Mouse (Mus musculus) CH12.LX (cell line): ENCODE data around the gene Terf2.

Source experiments
- CHD2 ChIP-seq: IDR thresholded peaks from 2 replicates; pipeline ENCODE4 v1.6.1; 2011; ENCODE audit warnings: low read length, improper control_type of control experiment
- CTCF ChIP-seq, 2 experiments: IDR thresholded peaks in 1 of 2; conservative IDR thresholded peaks in 1 of 2; 2 replicates each; pipeline ENCODE4 v1.5.1; 2011 to 2012; ENCODE audit warnings: low read depth in 2 of 2, low read length in 2 of 2, improper control_type of control experiment in 1 of 2, inconsistent platforms in 1 of 2, mild to moderate bottlenecking in 1 of 2, moderate library complexity in 1 of 2
- EP300 ChIP-seq: IDR thresholded peaks from 2 replicates; pipeline ENCODE4 v1.6.1; 2011; ENCODE audit warnings: low read length, improper control_type of control experiment
- HCFC1 ChIP-seq: IDR thresholded peaks from 2 replicates; pipeline ENCODE4 v1.6.1; 2012; ENCODE audit warnings: low read depth, mild to moderate bottlenecking, inconsistent platforms, low read length, improper control_type of control experiment
- MAZ ChIP-seq: IDR thresholded peaks from 2 replicates; pipeline ENCODE4 v1.6.1; 2012; ENCODE audit warnings: low read depth, mild to moderate bottlenecking, inconsistent platforms, low read length, improper control_type of control experiment, moderate library complexity
- NRF1 ChIP-seq: IDR thresholded peaks from 2 replicates; pipeline ENCODE4 v1.6.1; 2014; ENCODE audit warnings: low read depth, mild to moderate bottlenecking, inconsistent platforms, low read length, improper control_type of control experiment, moderate library complexity
- POLR2A ChIP-seq: IDR thresholded peaks from 2 replicates; pipeline ENCODE4 v1.6.1; 2011; ENCODE audit warnings: low read depth, mild to moderate bottlenecking, improper control_type of control experiment, low read length
- RCOR1 ChIP-seq: conservative IDR thresholded peaks from 2 replicates; pipeline ENCODE4 v1.6.1; 2012; ENCODE audit warnings: low read depth, mild to moderate bottlenecking, inconsistent platforms, low read length, improper control_type of control experiment
- SIN3A ChIP-seq: IDR thresholded peaks from 2 replicates; pipeline ENCODE4 v1.6.1; 2012; ENCODE audit warnings: low read length, improper control_type of control experiment, inconsistent platforms
- USF2 ChIP-seq: conservative IDR thresholded peaks from 2 replicates; pipeline ENCODE4 v1.6.1; 2011; ENCODE audit warnings: low read depth, low read length, improper control_type of control experiment
- ZC3H11A ChIP-seq: IDR thresholded peaks from 2 replicates; pipeline ENCODE4 v1.6.1; 2012; ENCODE audit warnings: low read depth, mild to moderate bottlenecking, inconsistent platforms, low read length, improper control_type of control experiment
- ZNF384 ChIP-seq: IDR thresholded peaks from 2 replicates; pipeline ENCODE4 v1.6.1; 2012; ENCODE audit warnings: low read depth, low read length, improper control_type of control experiment, inconsistent platforms

GRCm38 (mm10) chr8:107096366-107097036, at the start of gene Terf2:
- TF ChIP-seq SIN3A (no peak; the same call in 1 of the 2 replicates), CTCF (conservative IDR thresholded peaks at IDR 0.05 in 1 of 2, IDR thresholded peaks at IDR 0.05 in 1 of 2; ENCODE audit: low read depth in 2 of 2, low read length in 2 of 2) (no peak), ZC3H11A (no peak), CHD2 (peak; percentile 41; the same call in 1 of the 2 replicates), POLR2A (peak; percentile 73), EP300 (no peak), HCFC1 (peak; percentile 100), ZNF384 (peak; percentile 91), RCOR1 (no peak), USF2 (no peak), NRF1 (peak; percentile 36; the same call in 1 of the 2 replicates), MAZ (peak; percentile 87)
